Mouse (Mus musculus) lung, embryonic 15.5 days (tissue): ENCODE results near the gene Fance. TPM values are rescaled to one million over a fixed set of nuclear protein-coding genes. Genes with fewer than 3 reads are reported as not detected.
A peak's percentile ranks its signal among the peaks of the same experiment; 100 is the strongest.
"Not testable (repeated sequence)": the region's sequence is repeated elsewhere in the genome, so short reads cannot be mapped to it uniquely, and the experiment has no call there.

Experiments
- ATAC-seq: fragments of 200-750 bp; cut with Nextera tagmentation; 2 replicates; pipeline ENCODE4 v1.8.0; 2017; ENCODE audit warnings: moderate number of reproducible peaks, borderline replicate concordance; ENCODE audit not compliant: low FRiP score, low TSS enrichment; ENCODE audit errors: extremely low read depth
- H3K27ac ChIP-seq: fragments of 300-500 bp; sonication (generic); 2 replicates; pipeline ENCODE4 v1.5.1; 2015; ENCODE audit warnings: moderate library complexity, mild to moderate bottlenecking, inconsistent platforms
- H3K27me3 ChIP-seq: fragments of 300-500 bp; sonication (generic); 2 replicates; pipeline ENCODE4 v1.6.1; 2015; ENCODE audit warnings: inconsistent platforms
- H3K36me3 ChIP-seq: fragments of 300-500 bp; sonication (generic); 2 replicates; pipeline ENCODE4 v1.6.1; 2015; ENCODE audit warnings: inconsistent platforms
- H3K4me1 ChIP-seq: fragments of 300-500 bp; sonication (generic); 2 replicates; pipeline ENCODE4 v1.6.1; 2015; ENCODE audit warnings: inconsistent platforms
- H3K4me2 ChIP-seq: fragments of 300-500 bp; sonication (generic); 2 replicates; pipeline ENCODE4 v1.6.1; 2015; ENCODE audit warnings: inconsistent platforms, mild to moderate bottlenecking, moderate library complexity
- H3K4me3 ChIP-seq: fragments of 300-500 bp; sonication (generic); 2 replicates; pipeline ENCODE4 v1.5.1; 2015; ENCODE audit warnings: mild to moderate bottlenecking, inconsistent platforms
- H3K9ac ChIP-seq: fragments of 300-500 bp; sonication (generic); 2 replicates; pipeline ENCODE4 v1.6.1; 2015; ENCODE audit warnings: inconsistent platforms
- H3K9me3 ChIP-seq: fragments of 300-500 bp; sonication (generic); 2 replicates; pipeline ENCODE4 v1.6.1; 2016; ENCODE audit warnings: inconsistent platforms
- WGBS: fragments of 180-500 bp; shearing (Covaris S2); methylation state at CpG from one replicate; pipeline ENCODE4 v1.1.7; 2015; 5-methylcytosine and 5-hydroxymethylcytosine counted together
- polyA plus RNA-seq: library from polyadenylated mRNA; unstranded; fragments of >200 nt; fragmentation: Nextera tagmentation; extraction: Ambion mirVana; gene quantifications from 2 replicates; pipeline ENCODE4 v1.2.1, GENCODE M21; 2015

Fance gene
- polyA plus RNA-seq, 1 experiment from 2014 or later, result 32.8 TPM

DNA sequence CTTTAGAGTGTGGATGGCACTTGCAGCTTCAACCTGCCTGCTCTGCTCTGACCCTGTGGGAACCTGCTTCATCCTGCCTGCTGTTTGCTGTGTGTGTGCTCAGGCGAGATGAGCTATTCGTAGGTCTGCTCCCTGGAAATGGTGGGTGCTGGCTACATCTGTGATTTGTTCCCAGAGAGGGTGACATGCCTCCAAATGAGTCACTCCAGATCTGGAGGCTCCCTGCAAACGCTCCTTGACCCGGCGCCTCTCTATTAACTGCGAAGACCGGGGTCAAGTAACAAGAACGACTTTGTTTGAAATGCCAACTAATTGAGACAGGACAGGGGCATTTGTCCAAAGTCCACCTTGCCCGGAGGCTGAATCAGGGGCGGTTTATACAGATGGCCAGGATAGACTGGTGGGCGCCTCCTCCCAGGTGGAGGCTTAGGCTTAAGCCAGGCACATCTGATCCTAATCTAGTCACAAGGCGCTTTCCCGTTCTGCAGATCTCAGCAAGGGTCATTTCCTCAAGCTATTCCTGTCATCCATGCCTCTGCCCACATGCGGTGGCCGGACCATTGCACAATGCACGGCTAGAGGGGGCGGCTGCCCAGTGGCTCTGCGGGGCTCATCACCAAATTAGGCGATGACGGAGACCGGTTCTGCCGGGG is 14.5 kb downstream of the Fance start:
- peak overlapping the region; percentile 95 for H3K4me3 ChIP-seq
- H3K27ac ChIP-seq, result peak overlapping the region; percentile 97
- H3K4me1 ChIP-seq, result peaks cover 41% of the 10 kb centered on the region
- H3K36me3 ChIP-seq, result peaks cover 41% of the 10 kb centered on the region
- peak overlapping the region; percentile 100 for H3K9ac ChIP-seq
- peak; percentile 64 for ATAC-seq
- no peaks in the 10 kb centered on the region for H3K9me3 ChIP-seq
- H3K4me2 ChIP-seq, result peak overlapping the region; percentile 84
- no peaks in the 10 kb centered on the region for H3K27me3 ChIP-seq
- WGBS, result 9% methylated on average over 22 of the region's 22 CpGs

DNA sequence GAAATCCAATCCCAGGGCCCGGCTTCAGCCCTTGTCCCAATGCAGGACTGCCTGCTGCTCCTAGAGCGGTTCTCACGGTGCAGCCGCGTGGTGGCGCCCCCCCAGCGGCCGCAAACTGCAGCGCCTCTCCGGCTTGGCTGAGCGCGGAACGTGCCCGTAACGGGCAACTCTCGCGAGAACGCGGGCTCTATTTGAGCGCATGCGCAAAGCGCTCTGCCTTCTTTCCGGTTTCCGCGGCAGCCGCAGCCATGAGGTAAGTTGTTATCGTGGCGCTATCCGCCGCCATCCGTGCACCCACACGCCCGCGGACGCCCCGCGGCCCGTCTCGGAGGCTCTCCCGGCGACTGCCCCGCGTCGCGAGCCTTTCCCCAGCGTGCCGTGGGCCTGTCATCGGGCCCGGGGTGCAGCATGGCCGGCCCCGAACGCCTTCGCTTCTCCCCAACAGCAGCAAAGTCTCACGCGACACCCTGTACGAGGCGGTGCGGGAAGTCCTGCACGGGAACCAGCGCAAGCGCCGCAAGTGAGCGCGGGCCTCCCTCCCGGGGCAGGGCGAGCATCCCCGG is 15.1 kb downstream of the Fance start, which contains the start of gene Rpl10a:
Gene Rpl10a, plus strand, starts transcription at position 106 of the 563 bp plus-strand sequence.
- under 1% methylated on average over 66 of the region's 67 CpGs for WGBS
- Histone ChIP-seq H3K9me3 (no peaks in the 10 kb centered on the region), H3K36me3 (peaks cover 47% of the 10 kb centered on the region)

DNA sequence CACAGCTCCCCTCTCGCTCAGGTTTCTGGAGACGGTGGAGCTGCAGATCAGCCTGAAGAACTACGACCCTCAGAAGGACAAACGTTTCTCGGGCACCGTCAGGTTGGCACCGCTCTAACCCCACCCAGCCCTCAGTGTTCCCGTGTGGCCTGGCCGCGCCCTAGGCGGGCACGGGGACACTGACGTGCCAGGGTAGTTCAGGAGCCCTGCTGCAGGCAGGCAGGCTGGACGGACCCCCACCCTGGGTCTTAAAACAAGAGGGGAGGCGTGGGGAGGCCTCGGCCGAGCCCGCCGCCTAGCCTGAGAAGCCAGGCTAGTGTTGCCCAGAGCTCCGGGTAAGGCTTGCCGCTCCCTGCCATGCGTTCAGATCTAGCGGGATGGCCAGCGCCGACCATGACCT is 15.6 kb downstream of the Fance start:
- Histone ChIP-seq H3K4me3 (peak overlapping the region; percentile 95), H3K27ac (peak overlapping the region; percentile 97), H3K9ac (peak overlapping the region; percentile 100), H3K9me3 (no peaks in the 10 kb centered on the region), H3K4me1 (peaks cover 52% of the 10 kb centered on the region), H3K27me3 (no peaks in the 10 kb centered on the region), H3K4me2 (peak overlapping the region; percentile 84), H3K36me3 (peaks cover 45% of the 10 kb centered on the region)
- WGBS, result under 1% methylated on average over 25 of the region's 25 CpGs
- ATAC-seq, result 0 out of 2 replicates have a peak, but pooled peaks have one; percentile 4

More for the DNA sequence above, 15.1 kb downstream of the Fance start, which contains the start of gene Rpl10a:
- Histone ChIP-seq H3K27me3 (no peaks in the 10 kb centered on the region), H3K9ac (peak within 1 kb of the TSS; percentile 100), H3K4me2 (peak within 1 kb of the TSS; percentile 84), H3K4me1 (peaks cover 47% of the 10 kb centered on the region), H3K27ac (peak within 1 kb of the TSS; percentile 97), H3K4me3 (peak within 1 kb of the TSS; percentile 95)
- peak; percentile 85 for ATAC-seq

DNA sequence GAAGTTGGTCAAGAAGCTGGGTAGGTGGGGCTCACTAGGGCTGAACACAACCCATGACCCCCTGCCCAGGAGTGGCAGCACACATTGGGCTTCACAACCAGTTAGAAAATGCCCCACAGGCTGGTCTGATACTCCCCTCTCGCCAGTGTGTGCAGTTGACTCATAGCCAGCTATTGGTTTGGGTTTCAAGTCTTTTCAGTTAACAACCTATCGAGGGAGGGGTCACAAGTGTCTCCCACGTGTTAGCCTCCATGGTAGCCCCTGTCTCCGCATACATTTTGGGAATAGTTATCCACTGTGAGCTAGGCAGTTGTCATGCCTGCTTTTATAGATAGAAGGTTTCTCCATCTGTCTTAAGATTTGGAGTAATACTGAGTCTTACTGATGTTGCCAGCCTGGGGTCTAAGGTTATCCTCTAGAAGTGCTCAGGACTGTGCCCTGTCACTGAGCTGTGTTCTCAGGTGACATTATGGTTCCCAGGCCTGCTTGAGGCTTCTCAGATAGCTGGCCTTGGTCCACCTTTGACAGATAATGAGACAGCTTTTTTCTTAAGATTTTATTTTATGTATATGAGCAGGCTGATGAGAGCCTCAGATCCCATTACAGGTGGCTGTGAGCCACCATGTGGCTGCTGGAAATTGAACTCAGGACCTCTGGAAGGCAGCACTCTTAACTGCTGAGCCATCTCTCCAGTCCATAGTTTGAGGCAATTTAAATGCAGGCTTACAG is 16.3 kb downstream of the Fance start:
- H3K4me3 ChIP-seq, result peak overlapping the region; percentile 95
- H3K27ac ChIP-seq, result peak overlapping the region; percentile 97
- no peak for ATAC-seq
- peaks cover 56% of the 10 kb centered on the region for H3K4me1 ChIP-seq
- H3K9me3 ChIP-seq, result no peaks in the 10 kb centered on the region
- H3K27me3 ChIP-seq, result no peaks in the 10 kb centered on the region
- peaks cover 41% of the 10 kb centered on the region for H3K36me3 ChIP-seq
- WGBS, result 2% methylated on average over 4 of the region's 4 CpGs
- H3K9ac ChIP-seq, result peak overlapping the region; percentile 100
- H3K4me2 ChIP-seq, result peak overlapping the region; percentile 84

DNA sequence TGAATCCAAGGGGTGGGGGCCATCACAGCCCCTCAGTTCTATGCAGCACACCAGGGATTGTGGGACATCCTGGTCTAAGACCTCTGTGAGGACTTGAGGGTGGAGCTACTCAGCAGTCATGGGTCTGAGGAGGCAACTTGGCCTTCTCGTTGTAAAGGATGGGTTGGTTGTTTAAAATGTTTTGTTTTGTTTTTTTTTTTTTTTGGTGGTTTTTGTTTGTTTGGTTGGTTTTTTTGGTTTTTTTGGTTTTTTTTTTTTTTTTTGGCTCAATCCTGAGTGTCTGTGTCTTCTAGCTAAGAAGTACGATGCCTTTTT is 16.9 kb downstream of the Fance start:
- no peak for ATAC-seq
- peak overlapping the region; percentile 84 for H3K4me2 ChIP-seq
- 21% methylated on average over 2 of the region's 2 CpGs for WGBS
- no peaks in the 10 kb centered on the region for H3K9me3 ChIP-seq
- peak overlapping the region; percentile 97; the same call in 1 of the 2 replicates for H3K27ac ChIP-seq
- H3K36me3 ChIP-seq, result peaks cover 42% of the 10 kb centered on the region
- peaks cover 56% of the 10 kb centered on the region for H3K4me1 ChIP-seq
- peak overlapping the region; percentile 100 for H3K9ac ChIP-seq
- H3K4me3 ChIP-seq, result peak overlapping the region; percentile 95
- H3K27me3 ChIP-seq, result no peaks in the 10 kb centered on the region

DNA sequence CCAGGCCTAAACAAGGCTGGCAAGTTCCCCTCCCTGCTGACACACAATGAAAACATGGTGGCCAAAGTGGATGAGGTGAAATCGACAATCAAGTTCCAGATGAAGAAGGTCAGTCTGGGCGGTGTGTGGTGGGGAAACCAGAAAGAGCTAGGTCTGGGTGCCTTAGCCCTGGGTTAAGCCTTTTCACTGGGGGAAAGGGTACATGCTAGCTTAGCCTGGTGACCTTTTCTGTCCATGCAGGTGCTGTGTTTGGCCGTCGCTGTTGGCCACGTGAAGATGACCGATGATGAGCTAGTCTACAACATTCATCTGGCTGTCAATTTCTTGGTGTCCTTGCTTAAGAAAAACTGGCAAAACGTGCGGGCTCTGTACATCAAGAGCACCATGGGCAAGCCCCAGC is 17.3 kb downstream of the Fance start:
- H3K9ac ChIP-seq, H3K27me3 ChIP-seq, H3K9me3 ChIP-seq, ATAC-seq: not testable (repeated sequence)
- 32% methylated on average over 8 of the region's 8 CpGs for WGBS
- Histone ChIP-seq H3K4me3 (peak overlapping the region; percentile 95; the same call in 1 of the 2 replicates), H3K27ac (peak overlapping the region; percentile 21; the same call in 1 of the 2 replicates), H3K36me3 (peaks cover 46% of the 10 kb centered on the region), H3K4me2 (peak overlapping the region; percentile 84; the same call in 1 of the 2 replicates), H3K4me1 (peaks cover 56% of the 10 kb centered on the region)

DNA sequence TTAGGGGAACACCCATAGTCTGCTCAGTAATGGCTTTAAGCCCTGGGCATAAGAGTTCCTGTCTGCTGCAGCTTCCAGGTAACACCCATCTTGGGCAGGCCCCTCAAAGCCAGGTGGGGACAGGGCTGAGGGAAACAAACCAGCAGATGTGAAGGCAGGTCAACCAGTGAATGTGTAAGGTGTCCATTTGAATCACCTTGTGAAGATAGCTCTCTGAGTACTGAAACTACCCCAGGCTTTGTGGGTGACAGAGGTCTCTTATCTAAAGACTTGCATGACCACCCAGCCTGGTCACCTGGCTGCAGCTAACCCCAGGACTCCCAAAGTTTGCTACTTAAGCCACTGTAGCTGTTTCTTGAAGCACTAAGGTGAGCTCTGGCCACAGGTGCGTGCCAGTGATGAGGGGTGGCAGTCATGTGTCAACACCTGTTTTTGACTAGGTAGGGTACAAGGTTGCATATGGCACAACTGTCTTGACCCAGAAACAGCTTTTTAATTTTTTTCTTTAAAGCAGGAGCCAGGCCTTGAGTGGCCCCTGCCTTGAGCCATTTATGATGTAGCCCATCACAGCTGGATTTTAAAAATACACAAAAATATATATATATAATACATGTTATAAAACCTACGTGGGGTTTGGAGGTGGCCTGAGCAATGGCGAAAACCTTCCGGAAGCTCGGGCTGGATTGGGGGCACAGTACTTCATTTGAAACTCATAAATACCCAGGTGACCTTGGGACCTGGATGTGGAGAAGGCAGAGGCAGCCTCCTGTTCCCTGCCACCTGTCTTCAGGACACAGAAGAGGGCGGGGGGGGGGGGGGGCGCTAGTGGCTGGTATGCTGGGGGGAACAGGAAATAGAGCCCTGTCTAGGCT is 18.2 kb downstream of the Fance start:
- Histone ChIP-seq H3K27me3 (no peaks in the 10 kb centered on the region), H3K27ac (peak overlapping the region; percentile 71; the same call in 1 of the 2 replicates), H3K9me3 (no peaks in the 10 kb centered on the region), H3K4me2 (peak overlapping the region; percentile 84; the same call in 1 of the 2 replicates), H3K4me3 (no peak overlapping the region), H3K9ac (no peak overlapping the region), H3K36me3 (peaks cover 52% of the 10 kb centered on the region), H3K4me1 (peaks cover 56% of the 10 kb centered on the region)
- 31% methylated on average over 5 of the region's 7 CpGs for WGBS
- no peak for ATAC-seq

DNA sequence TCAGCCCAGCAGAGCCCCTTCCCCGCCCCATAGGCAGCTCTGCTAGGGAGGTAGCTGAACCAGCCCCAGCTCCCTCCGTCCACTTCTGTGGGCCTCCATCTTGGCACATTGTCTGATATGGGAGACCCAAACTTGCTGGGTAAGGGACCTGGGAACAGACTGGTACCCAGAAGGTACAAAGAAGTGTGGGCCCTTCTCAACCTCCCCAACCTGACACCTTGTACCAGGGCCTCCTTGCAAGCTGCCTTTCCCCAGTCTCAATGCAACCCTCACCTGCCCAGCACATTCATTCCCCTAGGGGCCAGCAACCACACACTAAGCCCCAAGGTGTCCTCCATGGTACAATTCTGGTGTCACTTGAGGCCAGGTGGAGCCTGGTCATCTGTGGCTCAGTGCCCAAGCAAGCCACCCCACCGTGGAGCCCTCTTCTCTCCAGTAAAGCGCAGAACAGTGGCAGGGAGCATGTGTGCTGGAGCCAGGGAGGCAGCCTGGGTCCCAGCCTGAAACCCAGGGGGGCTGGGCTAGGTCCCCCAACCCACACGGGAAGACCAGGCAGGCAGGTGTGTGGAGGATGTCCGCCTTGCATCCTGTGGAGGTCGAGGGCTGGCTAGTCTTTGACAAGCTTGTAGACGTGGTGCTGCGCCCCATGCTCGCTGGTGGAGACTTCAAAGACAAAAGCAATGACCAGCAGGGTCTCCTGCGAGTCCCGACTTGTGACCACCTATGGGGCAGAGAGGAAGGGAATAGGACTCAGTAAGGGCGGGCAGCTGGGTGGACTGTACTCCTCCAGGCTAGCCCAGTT is 19.0 kb downstream of the Fance start:
- no peaks in the 10 kb centered on the region for H3K27me3 ChIP-seq
- H3K9me3 ChIP-seq, result no peaks in the 10 kb centered on the region
- 46% methylated on average over 13 of the region's 13 CpGs for WGBS
- no peak overlapping the region for H3K4me2 ChIP-seq
- H3K36me3 ChIP-seq, result peaks cover 54% of the 10 kb centered on the region
- no peak overlapping the region for H3K4me3 ChIP-seq
- no peak for ATAC-seq
- no peak overlapping the region for H3K9ac ChIP-seq
- H3K27ac ChIP-seq, result peak overlapping the region; percentile 71
- H3K4me1 ChIP-seq, result peaks cover 54% of the 10 kb centered on the region

DNA sequence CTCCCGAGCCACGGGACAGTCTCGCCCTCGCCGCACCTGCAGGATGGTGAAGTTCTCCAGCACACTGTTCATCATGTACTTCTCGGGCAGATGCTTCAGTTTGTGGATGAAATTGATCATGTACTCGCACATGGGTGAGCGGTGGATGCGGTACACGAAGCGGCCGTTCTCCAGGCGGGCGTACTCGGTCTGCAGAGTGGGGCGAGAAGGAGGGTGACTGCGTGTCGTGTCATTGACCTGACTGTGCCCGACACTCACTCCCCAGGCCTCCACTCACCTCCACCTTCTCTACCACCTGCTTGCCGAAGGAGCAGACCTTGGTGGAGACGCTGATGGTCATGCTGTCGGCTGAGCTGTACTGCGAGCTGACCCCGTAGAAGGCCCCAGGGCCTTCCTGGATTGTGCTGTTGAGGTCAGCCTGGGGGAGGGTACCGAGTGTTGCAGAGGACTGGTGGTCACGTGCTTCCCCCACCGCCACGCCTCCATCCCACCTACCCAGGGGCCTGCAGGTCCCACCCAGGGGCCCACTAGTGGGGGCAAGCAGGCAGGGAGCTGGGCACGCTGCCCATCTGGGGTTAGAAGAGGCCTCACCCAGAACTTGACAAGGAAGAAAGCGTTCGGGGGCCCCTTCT is 19.7 kb downstream of the Fance start:
- no peak overlapping the region for H3K4me2 ChIP-seq
- peaks cover 47% of the 10 kb centered on the region for H3K4me1 ChIP-seq

DNA sequence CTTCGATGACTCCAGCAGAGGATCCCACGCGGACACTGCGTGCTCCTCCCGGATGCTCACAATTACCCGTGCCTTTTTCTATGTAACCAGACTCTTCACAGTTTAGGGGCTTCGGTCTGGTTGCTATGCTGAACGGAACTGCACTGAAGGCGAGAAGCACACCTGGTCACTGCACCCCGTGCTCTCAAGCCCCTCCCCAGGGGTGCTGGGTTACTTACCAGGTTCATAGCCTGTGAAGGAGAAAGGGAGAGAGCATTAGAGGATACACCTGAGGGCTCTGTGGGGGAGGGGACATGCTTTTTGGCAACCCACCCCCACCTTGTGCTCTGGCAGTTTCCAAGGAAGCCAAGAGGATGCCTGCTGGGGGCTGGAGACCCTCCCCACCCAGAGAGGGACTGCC is 21.9 kb downstream of the Fance start:
- ATAC-seq, result no peak
- Histone ChIP-seq H3K4me3 (no peak overlapping the region), H3K27me3 (no peaks in the 10 kb centered on the region), H3K9ac (no peak overlapping the region), H3K4me2 (no peak overlapping the region), H3K36me3 (peaks cover 69% of the 10 kb centered on the region), H3K9me3 (no peaks in the 10 kb centered on the region), H3K27ac (no peak overlapping the region), H3K4me1 (peaks cover 41% of the 10 kb centered on the region)
- 73% methylated on average over 10 of the region's 10 CpGs for WGBS

More for the DNA sequence above, 19.7 kb downstream of the Fance start:
- H3K4me3 ChIP-seq, result no peak overlapping the region
- H3K27ac ChIP-seq, result peak overlapping the region; percentile 71
- 46% methylated on average over 31 of the region's 31 CpGs for WGBS
- no peaks in the 10 kb centered on the region for H3K27me3 ChIP-seq
- H3K9ac ChIP-seq, result no peak overlapping the region
- peaks cover 61% of the 10 kb centered on the region for H3K36me3 ChIP-seq
- no peak for ATAC-seq
- no peaks in the 10 kb centered on the region for H3K9me3 ChIP-seq
